8 mouse cellular contexts compared by ENCODE assay signal in genomic region chr2:155826630-155827424, GRCm38 (mm10). TPM values are rescaled to one million over a fixed set of nuclear protein-coding genes. Genes with fewer than 3 reads are reported as not detected.
A peak's percentile ranks its signal among the peaks of the same experiment; 100 is the strongest.
DNase-seq lines count a peak whose midpoint lies in the region; ATAC-seq and TF ChIP-seq lines count a peak whose summit lies in the region.

Gene Eif6 (minus strand): TSS chr2:155826925.

- dilution Hi-C loops in CH12.LX (cut with MboI; ENCODE audit: extremely low pct_ligation_motif_present, extremely low pct_unique_long_range_greater_than_20kb, low sequenced_read_pairs), result no loop called here

- H3K4me1 ChIP-seq in CH12.LX (ENCODE audit: control insufficient read depth in 1 of 2, insufficient read depth in 2 of 2), result peaks cover 4 to 32% of the 10 kb centered on the region in 2 experiments; a peak in 3 of 4 replicates
- H3K4me1 ChIP-seq in forebrain, embryonic 10.5 days, result peaks cover 22% of the 10 kb centered on the region
- peaks cover 3 to 16% of the 10 kb centered on the region in 2 experiments; a peak in 3 of 4 replicates for H3K4me1 ChIP-seq in heart, embryonic 14.5 days (ENCODE audit: control insufficient read depth in 2 of 2, insufficient read depth in 2 of 2, low read length in 2 of 2)
- peaks cover 30% of the 10 kb centered on the region for H3K4me1 ChIP-seq in liver, embryonic 12.5 days
- peaks cover 7% of the 10 kb centered on the region; the same call in 1 of the 2 replicates for H3K4me1 ChIP-seq in stomach, embryonic 14.5 days (ENCODE audit: control insufficient read depth, insufficient read depth, low read length)

- TF ChIP-seq CTCF in CH12.LX (conservative IDR thresholded peaks at IDR 0.05 in 1 of 2, IDR thresholded peaks at IDR 0.05 in 1 of 2; ENCODE audit: low read depth in 2 of 2, low read length in 2 of 2), result no peak

- TF ChIP-seq EP300 in CH12.LX (IDR thresholded peaks at IDR 0.05; ENCODE audit: low read length), result no peak

- H3K4me2 ChIP-seq in CH12.LX (ENCODE audit: insufficient read depth, low read depth, poor library complexity, severe bottlenecking), result peak within 1 kb of the TSS; percentile 92
- peak within 1 kb of the TSS; percentile 78 for H3K4me2 ChIP-seq in heart, embryonic 14.5 days (ENCODE audit: low read length)
- peak within 1 kb of the TSS; percentile 91 for H3K4me2 ChIP-seq in liver, embryonic 12.5 days
- H3K4me2 ChIP-seq in stomach, embryonic 14.5 days (replicated peaks; ENCODE audit: low read depth, low read length), result peak within 1 kb of the TSS; percentile 87

- peaks cover 22 to 27% of the 10 kb centered on the region in 2 experiments for H3K36me3 ChIP-seq in CH12.LX (replicated peaks in 1 of 2; ENCODE audit: control insufficient read depth in 1 of 2, insufficient read depth in 1 of 2, low read length in 1 of 2)
- peaks cover 30% of the 10 kb centered on the region for H3K36me3 ChIP-seq in forebrain, embryonic 10.5 days (replicated peaks)
- peaks cover 24% of the 10 kb centered on the region for H3K36me3 ChIP-seq in heart, embryonic 14.5 days (ENCODE audit: control insufficient read depth, insufficient read depth, low read length)
- H3K36me3 ChIP-seq in liver, embryonic 12.5 days, result peaks cover 26% of the 10 kb centered on the region
- H3K36me3 ChIP-seq in stomach, embryonic 14.5 days (ENCODE audit: control insufficient read depth, insufficient read depth, low read length), result peaks cover 22% of the 10 kb centered on the region; the same call in 1 of the 2 replicates

- peak; percentile 91 for TF ChIP-seq POLR2A in CH12.LX (IDR thresholded peaks at IDR 0.05; ENCODE audit: low read depth, low read length)

- WGBS in forebrain, embryonic 10.5 days, result 5% methylated on average over 27 of the region's 27 CpGs
- 4% methylated on average over 27 of the region's 27 CpGs for WGBS in heart, embryonic 14.5 days
- 2% methylated on average over 27 of the region's 27 CpGs for WGBS in liver, embryonic 12.5 days (ENCODE audit: insufficient replicate concordance)
- WGBS in stomach, embryonic 14.5 days, result 2% methylated on average over 27 of the region's 27 CpGs

- ATAC-seq in heart, embryonic 14.5 days (ENCODE audit: insufficient number of reproducible peaks, insufficient read depth, low FRiP score, low read depth), result peak; percentile 90
- ATAC-seq in liver, embryonic 12.5 days, result peak; percentile 91
- peak; percentile 93 for ATAC-seq in stomach, embryonic 14.5 days (ENCODE audit: insufficient number of reproducible peaks, insufficient read depth, low FRiP score, low read depth)

- in situ Hi-C loops in CH12.LX (cut with MboI; ENCODE audit: low pct_ligation_motif_present, low pct_unique_long_range_greater_than_20kb, low sequenced_read_pairs), result loop anchor here (25.0 kb wide), 1 partner anchor 310 kb away; the partner anchor contains the start of genes Gm28036, Nfs1 and Romo1

- no peaks in the 10 kb centered on the region for H3K9me3 ChIP-seq in CH12.LX (replicated peaks; ENCODE audit: low read length)
- H3K9me3 ChIP-seq in forebrain, embryonic 10.5 days, result no peaks in the 10 kb centered on the region
- H3K9me3 ChIP-seq in heart, embryonic 14.5 days (ENCODE audit: control insufficient read depth, low read length), result no peaks in the 10 kb centered on the region
- no peaks in the 10 kb centered on the region for H3K9me3 ChIP-seq in liver, embryonic 12.5 days (replicated peaks)
- no peaks in the 10 kb centered on the region for H3K9me3 ChIP-seq in stomach, embryonic 14.5 days (ENCODE audit: control insufficient read depth, low read depth, low read length)

- peak within 1 kb of the TSS; percentile 79 to 95 (median 92) for H3K4me3 ChIP-seq in CH12.LX (replicated peaks in 1 of 3; ENCODE audit: low read depth in 2 of 3, low read length in 2 of 3, poor library complexity in 1 of 3)
- peak within 1 kb of the TSS; percentile 72 for H3K4me3 ChIP-seq in forebrain, embryonic 10.5 days
- H3K4me3 ChIP-seq in heart, embryonic 14.5 days (ENCODE audit: control insufficient read depth in 1 of 2, insufficient read depth in 1 of 2, low read depth in 1 of 2, low read length in 2 of 2), result peak within 1 kb of the TSS; percentile 70 to 73
- peak within 1 kb of the TSS; percentile 82 for H3K4me3 ChIP-seq in liver, embryonic 12.5 days
- peak within 1 kb of the TSS; percentile 78 for H3K4me3 ChIP-seq in stomach, embryonic 14.5 days (ENCODE audit: low read depth, low read length)

- peak within 1 kb of the TSS; percentile 47 for H3K27ac ChIP-seq in CH12.LX (ENCODE audit: insufficient read depth, low read depth)
- H3K27ac ChIP-seq in forebrain, embryonic 10.5 days, result peak within 1 kb of the TSS; percentile 83
- peak within 1 kb of the TSS; percentile 67 to 85 for H3K27ac ChIP-seq in heart, embryonic 14.5 days (replicated peaks in 1 of 2; ENCODE audit: control insufficient read depth in 1 of 2, insufficient read depth in 1 of 2, low read depth in 2 of 2, low read length in 2 of 2)
- H3K27ac ChIP-seq in liver, embryonic 12.5 days, result peak within 1 kb of the TSS; percentile 87
- peak within 1 kb of the TSS; percentile 75; the same call in 1 of the 2 replicates for H3K27ac ChIP-seq in stomach, embryonic 14.5 days (ENCODE audit: low read length)

- TF ChIP-seq RAD21 in CH12.LX (IDR thresholded peaks at IDR 0.05; ENCODE audit: low read depth, low read length), result no peak

- peak; percentile 94 for DNase-seq in CH12.LX (ENCODE audit: extremely low read depth)
- DNase-seq in c-Kit-negative CD71-positive TER-119-positive erythroid progenitor cells, embryonic 14.5 days (ENCODE audit: low read depth, low spot score), result peak; percentile 76
- peak; percentile 93 for DNase-seq in forebrain, embryonic 10.5 days (ENCODE audit: extremely low spot score, low spot score)
- peak; percentile 92 for DNase-seq in kidney, postnatal 10 days
- peak; percentile 87 for DNase-seq in naive thymus-derived CD4-positive, alpha-beta T cell, adult 2 months (ENCODE audit: low read depth)

- H3K79me2 ChIP-seq in CH12.LX (replicated peaks; ENCODE audit: control insufficient read depth, extremely low read depth, insufficient read depth, poor library complexity, severe bottlenecking), result peaks cover 31% of the 10 kb centered on the region

- H3K9ac ChIP-seq in CH12.LX (ENCODE audit: insufficient read depth, low read depth), result peak within 1 kb of the TSS; percentile 95
- H3K9ac ChIP-seq in heart, embryonic 14.5 days (ENCODE audit: low read length), result peak within 1 kb of the TSS; percentile 89
- peak within 1 kb of the TSS; percentile 86 for H3K9ac ChIP-seq in liver, embryonic 12.5 days
- H3K9ac ChIP-seq in stomach, embryonic 14.5 days (replicated peaks; ENCODE audit: low read depth, low read length), result peak within 1 kb of the TSS; percentile 80

- no peaks in the 10 kb centered on the region for H3K27me3 ChIP-seq in CH12.LX (replicated peaks)
- no peaks in the 10 kb centered on the region for H3K27me3 ChIP-seq in forebrain, embryonic 10.5 days (ENCODE audit: poor library complexity, severe bottlenecking)
- no peaks in the 10 kb centered on the region for H3K27me3 ChIP-seq in heart, embryonic 14.5 days (ENCODE audit: control insufficient read depth, insufficient read depth, low read length)
- H3K27me3 ChIP-seq in liver, embryonic 12.5 days (replicated peaks), result no peaks in the 10 kb centered on the region
- H3K27me3 ChIP-seq in stomach, embryonic 14.5 days (ENCODE audit: control insufficient read depth, insufficient read depth, low read length), result no peaks in the 10 kb centered on the region

TF ChIP-seq in CH12.LX, 34 proteins besides CTCF, POLR2A, EP300 and RAD21 (continues in another document):
- no peak for TF ChIP-seq CHD2 (IDR thresholded peaks at IDR 0.05; ENCODE audit: low read length)
- peak; percentile 60 for TF ChIP-seq CHD1 (IDR thresholded peaks at IDR 0.05; ENCODE audit: low read depth, low read length)
- 0 out of 2 replicates have a peak, but pooled peaks have one; percentile 61 for TF ChIP-seq E2F4 (IDR thresholded peaks at IDR 0.05; ENCODE audit: insufficient replicate concordance, low read depth, low read length)
- TF ChIP-seq UBTF (IDR thresholded peaks at IDR 0.05; ENCODE audit: low read depth, low read length), result no peak
- no peak for TF ChIP-seq MAFK (IDR thresholded peaks at IDR 0.05; ENCODE audit: insufficient replicate concordance, low read length)
- TF ChIP-seq JUN (IDR thresholded peaks at IDR 0.05; ENCODE audit: insufficient read depth, low read depth, low read length), result no peak
- peak; percentile 73 for TF ChIP-seq POLR2AphosphoS2 (IDR thresholded peaks at IDR 0.05; ENCODE audit: low read depth, low read length)
- TF ChIP-seq MAZ (IDR thresholded peaks at IDR 0.05; ENCODE audit: low read depth, low read length), result peak; percentile 86
- peak; percentile 43; the same call in 1 of the 2 replicates for TF ChIP-seq TBP (conservative IDR thresholded peaks at IDR 0.05; ENCODE audit: low read depth, low read length)
- peak; percentile 79; the same call in 1 of the 2 replicates for TF ChIP-seq KAT2A (IDR thresholded peaks at IDR 0.05; ENCODE audit: insufficient replicate concordance, low read length)
- TF ChIP-seq MXI1 (IDR thresholded peaks at IDR 0.05; ENCODE audit: low read depth, low read length), result peak; percentile 94
- peak; percentile 97 for TF ChIP-seq SIN3A (IDR thresholded peaks at IDR 0.05; ENCODE audit: low read length)
- no peak for TF ChIP-seq USF2 (conservative IDR thresholded peaks at IDR 0.05; ENCODE audit: low read depth, low read length)
- TF ChIP-seq ELF1 (IDR thresholded peaks at IDR 0.05; ENCODE audit: low read depth, low read length), result peak; percentile 97
- TF ChIP-seq IRF4 (IDR thresholded peaks at IDR 0.05; ENCODE audit: low read depth, low read length), result peak; percentile 68
- TF ChIP-seq RCOR1 (conservative IDR thresholded peaks at IDR 0.05; ENCODE audit: low read depth, low read length), result 0 out of 2 replicates have a peak, but pooled peaks have one; percentile 24
- peak; percentile 93 for TF ChIP-seq NELFE (IDR thresholded peaks at IDR 0.05; ENCODE audit: low read depth, low read length)
- TF ChIP-seq SMC3 (IDR thresholded peaks at IDR 0.05; ENCODE audit: low read depth, low read length), result no peak
- TF ChIP-seq ETS1 (conservative IDR thresholded peaks at IDR 0.05; ENCODE audit: low read depth, low read length), result peak; percentile 50; the same call in 1 of the 2 replicates
- TF ChIP-seq MAX (IDR thresholded peaks at IDR 0.05; ENCODE audit: low read length), result no peak; the same call in 1 of the 2 replicates
- peak; percentile 95 for TF ChIP-seq ZMIZ1 (IDR thresholded peaks at IDR 0.05; ENCODE audit: low read depth, low read length)

RNA-seq across cellular contexts. Expression of gene Eif6, which starts in this region (rescaled TPM):
- total RNA-seq in CH12.LX (2012; rRNA removed), result 289 and 331 TPM in 2 replicates
- total RNA-seq in CH12.LX (2014; rRNA removed), result 211 and 220 TPM in 2 replicates
- 453 and 463 TPM in 2 replicates for polyA plus RNA-seq in CH12.LX (2012; ENCODE audit: insufficient read length, low read depth)
- polyA plus RNA-seq in forebrain, embryonic 10.5 days (2016; fragmentation: Nextera tagmentation; extraction: Ambion mirVana), result 241 and 249 TPM in 2 replicates
- 115 and 130 TPM in 2 replicates for polyA plus RNA-seq in heart, embryonic 14.5 days (2014; fragmentation: Nextera tagmentation; extraction: Ambion mirVana)
- 186 and 198 TPM in 2 replicates for polyA plus RNA-seq in liver, embryonic 12.5 days (2016; fragmentation: Nextera tagmentation; extraction: Ambion mirVana)
- polyA plus RNA-seq in stomach, embryonic 14.5 days (2014; fragmentation: Nextera tagmentation; extraction: Ambion mirVana), result 173 and 200 TPM in 2 replicates

Comparison
In these comparisons a context has a peak if more than half of its experiments do, and no peak if none do; other contexts are left out.
1. Peak in every context shown above with its lines: DNase-seq, ATAC-seq, H3K4me3 ChIP-seq and H3K27ac ChIP-seq.